Mouse (Mus musculus) CH12.LX (cell line): ENCODE results near the gene Ccl20.

Experiments
- EP300 ChIP-seq: IDR thresholded peaks from 2 replicates; pipeline ENCODE4 v1.6.1; 2011; ENCODE audit warnings: low read length, improper control_type of control experiment
- POLR2A ChIP-seq: IDR thresholded peaks from 2 replicates; pipeline ENCODE4 v1.6.1; 2011; ENCODE audit warnings: low read depth, mild to moderate bottlenecking, improper control_type of control experiment, low read length
- USF1 ChIP-seq: IDR thresholded peaks from 2 replicates; pipeline ENCODE4 v1.6.1; 2014; ENCODE audit warnings: low read depth, mild to moderate bottlenecking, inconsistent platforms, low read length, improper control_type of control experiment

- no peak for TF ChIP-seq POLR2A
- TF ChIP-seq USF1 = no peak
- no peak for TF ChIP-seq EP300
These were observed at the start of gene Ccl20 for GRCm38 (mm10) chr1:83116447-83117137.
